In genomic region chr17:80267065-80267464, GRCm38 (mm10) we compare ENCODE assay signal across 10 mouse cellular contexts. TPM values are rescaled to one million over a fixed set of nuclear protein-coding genes. Genes with fewer than 3 reads are reported as not detected.
"Had no signal": no experiment of that assay in that cellular context is flagged by ENCODE, and none has a peak within 500 bp of the region (broad histone marks: within the 10 kb centered on the region; RNA-seq: fewer than 3 reads in every experiment).

No protein-coding gene starts in this region.

- ATAC-seq: lung, postnatal 0 days; midbrain, embryonic 16.5 days had no signal

- DNase-seq: kidney, postnatal 14 days; liver; lung, adult 2 months; lung, postnatal 4 days; right cerebral cortex, adult 18-20 months; right cerebral cortex, postnatal 25 days; thymus, postnatal 4 days had no signal

RNA-seq across cellular contexts. Expression of gene Arhgef33, which starts 40.1 kb away (rescaled TPM):
- total RNA-seq: megakaryocyte, adult 5-6 weeks had no signal
